Mouse (Mus musculus) hindbrain, embryonic 11.5 days (tissue): Measurements from ENCODE around the gene Plekhn1. TPM values are rescaled to one million over a fixed set of nuclear protein-coding genes. Genes with fewer than 3 reads are reported as not detected.

Source experiments
- ATAC-seq: fragments of 200-750 bp; cut with Nextera tagmentation; 2 replicates; pipeline ENCODE4 v1.8.0; 2017; ENCODE audit warnings: mild to moderate bottlenecking, moderate TSS enrichment, moderate library complexity; ENCODE audit not compliant: low FRiP score
- DNase-seq: peaks from one replicate; pipeline ENCODE4 v3.0.0-alpha.2; 2015; ENCODE audit warnings: low spot score
- H3K27ac ChIP-seq: fragments of 300-500 bp; sonication (generic); 2 replicates; pipeline ENCODE4 v1.5.1; 2014; ENCODE audit warnings: mild to moderate bottlenecking, low read depth, low read length
- H3K27me3 ChIP-seq: fragments of 300-500 bp; sonication (generic); 2 replicates; pipeline ENCODE4 v1.6.1; 2014; ENCODE audit warnings: mild to moderate bottlenecking, low read length, moderate library complexity, mixed read lengths; ENCODE audit not compliant: control insufficient read depth, insufficient read depth
- H3K36me3 ChIP-seq: fragments of 300-500 bp; sonication (generic); 2 replicates; pipeline ENCODE4 v1.6.1; 2014; ENCODE audit warnings: mild to moderate bottlenecking, low read length, moderate library complexity, mixed read lengths; ENCODE audit not compliant: control insufficient read depth, insufficient read depth
- H3K4me1 ChIP-seq: fragments of 300-500 bp; sonication (generic); replicated peaks from 2 replicates; pipeline ENCODE4 v1.6.1; 2014; ENCODE audit warnings: low read length, mixed read lengths; ENCODE audit not compliant: control insufficient read depth, insufficient read depth
- H3K4me2 ChIP-seq: fragments of 300-500 bp; sonication (generic); replicated peaks from 2 replicates; pipeline ENCODE4 v1.6.1; 2014; ENCODE audit warnings: mild to moderate bottlenecking, low read depth, low read length
- H3K4me3 ChIP-seq: fragments of 300-500 bp; sonication (generic); 2 replicates; pipeline ENCODE4 v1.5.1; 2014; ENCODE audit warnings: low read depth, low read length
- H3K9ac ChIP-seq: fragments of 300-500 bp; sonication (generic); 2 replicates; pipeline ENCODE4 v1.6.1; 2014; ENCODE audit warnings: low read depth, low read length
- H3K9me3 ChIP-seq: fragments of 300-500 bp; sonication (generic); 2 replicates; pipeline ENCODE4 v1.6.1; 2016; ENCODE audit warnings: low read length; ENCODE audit not compliant: control insufficient read depth
- WGBS: fragments of 180-500 bp; shearing (Covaris S2); extraction: QIAGEN DNeasy Blood & Tissue Kit; methylation state at CpG from one replicate; pipeline ENCODE4 v1.1.7; 2014; 5-methylcytosine and 5-hydroxymethylcytosine counted together
- polyA plus RNA-seq: library from polyadenylated mRNA; unstranded; fragments of >200 nt; fragmentation: Nextera tagmentation; extraction: Ambion mirVana; gene quantifications from 2 replicates; pipeline ENCODE4 v1.2.1, GENCODE M21; 2014

The Plekhn1 gene
- polyA plus RNA-seq, 1 experiment from 2014 or later = 17.0 TPM

DNA sequence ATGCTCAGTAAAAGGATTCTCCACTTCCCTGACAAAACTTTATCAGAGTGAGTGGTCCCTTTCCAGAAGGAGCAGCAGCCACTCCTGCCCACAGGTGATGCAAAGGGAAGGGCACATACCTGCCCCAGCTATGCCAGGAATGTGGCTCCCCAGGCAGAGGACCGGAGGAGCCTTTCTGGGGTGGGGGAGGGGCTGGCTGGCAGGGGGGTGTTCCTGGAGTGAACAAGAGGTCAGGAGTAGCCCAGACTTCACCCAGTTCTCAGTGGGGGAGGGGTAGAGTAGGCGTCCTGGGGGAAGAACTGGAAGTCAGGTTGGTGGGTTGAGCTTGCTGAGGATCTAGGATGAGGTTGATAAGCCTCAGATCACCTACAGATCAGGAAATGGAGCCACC is 41.5 kb downstream of the Plekhn1 start:
- Histone ChIP-seq H3K9ac (no peak overlapping the region), H3K4me3 (no peak overlapping the region), H3K36me3 (no peaks in the 10 kb centered on the region), H3K4me2 (no peak overlapping the region), H3K27ac (no peak overlapping the region), H3K9me3 (no peaks in the 10 kb centered on the region), H3K4me1 (peaks cover 37% of the 10 kb centered on the region), H3K27me3 (no peaks in the 10 kb centered on the region; the same call in 1 of the 2 replicates)
- WGBS = 16% methylated on average over 2 of the region's 2 CpGs
- DNase-seq (no peak), ATAC-seq (no peak)

DNA sequence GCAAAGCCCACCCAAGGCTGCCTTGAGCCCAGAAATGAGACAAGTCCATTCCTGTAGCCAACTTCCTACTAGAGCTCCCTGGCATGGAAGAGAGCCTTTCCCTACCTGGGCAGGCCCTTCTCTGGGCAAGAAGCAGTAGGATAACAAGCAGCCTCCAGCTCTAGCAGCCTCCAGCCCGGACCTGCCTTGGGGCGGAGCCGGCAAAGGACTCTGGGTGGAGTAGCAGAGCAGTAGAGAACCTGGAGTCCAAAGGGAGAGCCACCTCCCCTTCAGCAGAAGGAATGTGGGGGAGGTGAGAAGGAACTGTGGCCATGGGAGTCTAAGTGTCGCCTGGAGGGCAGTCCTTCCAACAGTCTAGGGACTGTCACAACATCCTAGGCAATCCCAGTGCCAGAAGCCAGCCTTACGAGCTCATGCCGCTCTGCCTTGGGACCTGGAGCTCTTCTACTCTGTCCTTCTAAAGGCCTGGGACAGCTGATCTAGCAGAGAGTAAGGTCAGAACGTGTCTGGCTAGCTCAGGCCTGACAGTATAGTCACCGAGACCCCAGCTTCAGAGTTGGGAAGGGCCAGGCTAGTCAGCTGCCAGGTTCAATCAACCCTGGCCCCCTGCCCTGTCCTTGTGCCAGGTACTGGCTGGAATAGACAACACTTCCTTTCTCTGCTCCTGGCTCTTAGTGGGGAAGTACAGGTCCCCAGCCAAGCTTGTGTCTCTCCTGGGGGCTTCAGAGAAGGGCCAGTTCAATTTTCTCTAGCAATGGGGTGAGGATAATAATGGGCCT is 42.0 kb downstream of the Plekhn1 start:
- Histone ChIP-seq H3K4me2 (no peak overlapping the region), H3K4me1 (peaks cover 39% of the 10 kb centered on the region), H3K9me3 (no peaks in the 10 kb centered on the region), H3K27me3 (no peaks in the 10 kb centered on the region; the same call in 1 of the 2 replicates), H3K4me3 (no peak overlapping the region), H3K9ac (no peak overlapping the region), H3K36me3 (no peaks in the 10 kb centered on the region), H3K27ac (no peak overlapping the region)
- DNase-seq (no peak), ATAC-seq (no peak)
- 56% methylated on average over 8 of the region's 8 CpGs for WGBS

DNA sequence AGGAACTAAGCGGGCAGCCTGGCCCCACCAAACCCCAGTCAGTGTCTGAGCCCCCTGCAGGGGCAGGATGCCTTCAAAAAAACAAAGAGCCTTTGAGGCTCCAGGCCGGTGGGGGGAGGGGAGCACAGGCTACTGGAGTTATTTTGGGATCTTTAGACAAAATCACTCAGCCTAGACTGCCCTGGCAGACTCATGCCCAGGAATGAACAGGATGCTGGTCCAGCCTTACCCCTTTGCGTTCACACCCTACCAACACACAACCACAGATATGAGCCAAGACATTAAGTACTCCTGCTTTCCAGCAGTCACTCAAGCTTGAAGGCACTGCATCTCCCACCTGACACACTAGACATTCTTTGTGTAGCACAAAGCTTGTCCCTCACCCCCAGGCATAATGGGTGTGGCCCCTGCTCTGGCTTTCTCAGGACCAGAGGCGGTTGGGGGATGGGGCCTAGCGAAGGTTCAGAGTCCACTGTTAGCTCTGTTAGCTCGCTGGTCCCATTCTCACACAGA is 45.8 kb downstream of the Plekhn1 start:
- Histone ChIP-seq H3K4me1 (peaks cover 58% of the 10 kb centered on the region), H3K27me3 (no peaks in the 10 kb centered on the region; the same call in 1 of the 2 replicates), H3K4me3 (no peak overlapping the region), H3K27ac (peak overlapping the region; percentile 91), H3K9ac (peak overlapping the region; percentile 43), H3K4me2 (peak overlapping the region; percentile 28), H3K9me3 (no peaks in the 10 kb centered on the region), H3K36me3 (no peaks in the 10 kb centered on the region)
- WGBS = 9% methylated on average over 6 of the region's 6 CpGs
- DNase-seq = peak; percentile 81
- peak; percentile 72 for ATAC-seq

DNA sequence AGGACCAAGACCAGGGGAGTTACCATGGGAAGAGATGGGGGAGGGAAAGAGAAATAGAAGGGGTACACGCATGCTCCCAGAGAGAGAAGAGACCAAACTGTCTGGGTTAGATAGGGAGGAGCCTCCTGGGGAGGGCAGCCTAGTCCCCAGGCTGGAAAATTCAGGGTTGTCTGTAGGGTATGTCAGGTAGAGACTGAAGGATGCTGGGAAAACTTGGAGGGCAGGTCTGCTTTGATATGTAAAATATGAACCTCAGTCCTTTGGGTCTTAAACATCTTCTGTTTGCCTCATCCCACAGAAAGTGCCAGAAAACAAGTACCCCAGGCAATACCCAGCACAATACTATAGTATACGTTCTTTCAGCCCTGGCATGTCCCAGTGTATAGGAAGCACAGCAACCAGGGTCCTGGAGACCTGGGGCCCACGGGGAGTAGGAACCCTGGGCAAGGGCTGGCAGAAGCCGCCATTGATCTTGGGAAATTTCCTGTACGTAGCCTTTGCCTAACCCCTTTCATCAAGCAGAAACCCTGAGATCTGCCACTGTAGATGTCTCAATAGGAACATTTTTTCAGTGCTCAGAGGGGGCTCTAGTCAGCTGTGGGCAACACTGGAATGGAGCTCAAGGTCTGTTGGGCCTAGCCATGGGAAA is 46.4 kb downstream of the Plekhn1 start:
- 24% methylated on average over 5 of the region's 5 CpGs for WGBS
- no peaks in the 10 kb centered on the region; the same call in 1 of the 2 replicates for H3K27me3 ChIP-seq

DNA sequence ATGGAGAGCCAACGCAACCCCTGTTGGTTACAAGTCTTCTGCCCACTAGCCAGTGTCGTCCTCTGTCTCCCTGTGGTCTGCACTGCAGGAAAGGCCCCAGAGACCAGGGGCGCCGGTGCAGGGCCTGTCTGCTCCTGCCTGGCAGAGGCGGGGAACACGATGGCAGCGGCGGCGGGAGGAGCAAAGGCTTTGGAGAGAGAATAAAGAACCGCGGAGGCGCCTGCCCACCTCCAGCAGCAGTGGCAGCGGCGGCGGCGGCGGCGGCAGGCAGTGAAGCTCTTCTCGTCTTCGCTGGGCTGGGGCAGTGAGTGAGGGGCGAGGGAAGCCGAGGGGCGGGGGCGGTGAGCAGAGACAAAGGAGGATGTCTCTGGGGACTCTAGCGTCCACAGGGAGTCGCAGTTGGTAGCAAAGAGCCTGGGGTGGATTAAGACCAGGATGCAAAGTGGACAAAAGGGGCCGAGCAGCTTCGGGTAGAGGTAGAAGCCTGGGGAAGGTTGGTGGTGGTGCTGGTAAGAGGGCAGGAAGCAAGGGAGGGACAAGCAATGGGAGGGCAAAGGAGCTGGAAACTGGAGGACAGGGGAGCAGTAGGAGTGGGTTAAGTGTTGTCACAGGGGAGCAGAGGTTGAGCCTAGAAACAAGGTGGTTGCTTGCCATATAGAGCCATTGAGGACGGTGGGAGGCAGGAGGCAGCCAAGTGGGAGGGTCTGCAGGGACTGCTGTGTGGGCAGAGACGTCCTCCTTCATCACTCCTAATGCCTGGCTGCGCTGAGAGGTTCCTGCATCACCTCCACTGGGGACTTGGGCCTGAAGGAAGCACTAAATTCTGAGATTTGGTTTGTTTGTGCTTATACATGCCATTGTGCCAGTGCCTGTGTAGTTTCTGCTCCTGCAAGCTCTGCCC is 48.5 kb downstream of the Plekhn1 start:
- H3K27me3 ChIP-seq = no peaks in the 10 kb centered on the region; the same call in 1 of the 2 replicates
- peaks cover 51% of the 10 kb centered on the region for H3K4me1 ChIP-seq
- peak overlapping the region; percentile 88 for H3K9ac ChIP-seq
- H3K4me3 ChIP-seq = peak overlapping the region; percentile 43
- H3K4me2 ChIP-seq = peak overlapping the region; percentile 65
- WGBS = 7% methylated on average over 31 of the region's 31 CpGs
- ATAC-seq (peak; percentile 58), DNase-seq (peak; percentile 78)
- no peaks in the 10 kb centered on the region for H3K36me3 ChIP-seq
- peak overlapping the region; percentile 90 for H3K27ac ChIP-seq
- H3K9me3 ChIP-seq = no peaks in the 10 kb centered on the region

More for the DNA sequence above, 46.4 kb downstream of the Plekhn1 start:
- Histone ChIP-seq H3K36me3 (no peaks in the 10 kb centered on the region), H3K9ac (no peak overlapping the region; the same call in 1 of the 2 replicates), H3K9me3 (no peaks in the 10 kb centered on the region), H3K27ac (peak overlapping the region; percentile 91), H3K4me2 (no peak overlapping the region; the same call in 1 of the 2 replicates), H3K4me1 (peaks cover 56% of the 10 kb centered on the region), H3K4me3 (no peak overlapping the region)
- peak; percentile 2; the same call in 1 of the 2 replicates for ATAC-seq
- DNase-seq = no peak

DNA sequence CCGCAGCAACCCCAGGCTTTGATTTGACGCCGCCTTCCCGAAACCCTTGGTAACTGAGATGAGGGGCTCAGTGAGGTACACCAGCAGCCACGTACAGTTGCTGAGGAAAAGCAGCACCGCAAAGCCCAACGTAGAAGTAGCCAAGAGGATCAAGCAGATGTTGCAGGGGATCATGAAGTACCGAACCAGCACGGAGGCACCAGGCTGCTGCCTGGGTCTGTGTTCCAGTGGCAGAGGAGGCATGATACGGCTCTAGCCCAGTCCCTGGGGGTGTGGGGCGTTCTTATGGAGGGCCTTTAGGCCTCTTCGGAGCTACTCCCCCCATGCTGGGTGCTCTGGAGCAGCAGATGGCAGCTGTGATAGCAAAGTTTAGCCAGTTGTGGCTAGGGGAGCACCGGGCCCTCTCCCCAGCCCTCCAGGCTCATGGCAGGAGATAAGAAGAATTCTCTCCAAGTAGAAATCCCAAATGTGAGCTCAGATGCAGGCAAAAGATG is 49.2 kb downstream of the Plekhn1 start:
- no peak for DNase-seq
- Histone ChIP-seq H3K27ac (peak overlapping the region; percentile 90), H3K4me2 (peak overlapping the region; percentile 65), H3K9ac (peak overlapping the region; percentile 88), H3K27me3 (no peaks in the 10 kb centered on the region; the same call in 1 of the 2 replicates), H3K4me3 (peak overlapping the region; percentile 43), H3K9me3 (no peaks in the 10 kb centered on the region), H3K4me1 (peaks cover 47% of the 10 kb centered on the region), H3K36me3 (no peaks in the 10 kb centered on the region)
- WGBS = 66% methylated on average over 13 of the region's 13 CpGs
- ATAC-seq = no peak

DNA sequence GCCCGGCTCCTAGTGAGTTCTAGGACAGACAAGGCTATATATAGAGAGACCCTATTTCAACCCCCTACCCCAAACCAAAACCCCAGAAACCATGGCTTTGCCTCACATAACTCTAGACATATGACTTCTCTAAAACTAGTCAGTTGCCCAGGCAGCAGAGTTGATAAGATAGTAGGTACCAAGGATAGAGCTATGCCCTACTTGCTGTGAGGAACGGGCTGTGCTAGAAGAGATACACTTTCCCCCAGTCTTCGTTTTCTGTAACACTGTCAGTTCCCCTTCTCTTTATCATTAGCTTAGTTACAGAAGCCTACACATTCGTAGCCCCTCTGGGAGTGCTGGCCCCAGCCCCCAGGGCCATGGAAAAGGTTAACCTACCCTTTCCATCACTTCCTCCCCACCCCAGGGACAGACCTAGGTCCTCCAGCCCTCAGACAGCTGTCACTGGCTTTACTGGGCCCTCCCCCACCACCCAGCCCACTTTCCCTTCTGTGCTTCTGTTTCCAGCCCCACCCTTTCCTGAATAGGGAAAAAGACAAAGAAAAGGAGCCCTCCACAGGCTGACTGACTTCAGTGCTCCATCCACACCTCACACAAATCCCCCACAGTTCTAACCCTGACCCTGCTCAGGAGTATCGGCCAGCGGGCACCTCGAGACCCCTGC is 50.2 kb downstream of the Plekhn1 start:
- 80% methylated on average over 7 of the region's 7 CpGs for WGBS
- no peak for DNase-seq
- peaks cover 36% of the 10 kb centered on the region for H3K4me1 ChIP-seq
- peak overlapping the region; percentile 90 for H3K27ac ChIP-seq
- ATAC-seq = peak; percentile 6; the same call in 1 of the 2 replicates
- H3K4me3 ChIP-seq = peak overlapping the region; percentile 43
- H3K9ac ChIP-seq = peak overlapping the region; percentile 88
- no peaks in the 10 kb centered on the region for H3K36me3 ChIP-seq
- H3K27me3 ChIP-seq = no peaks in the 10 kb centered on the region
- no peaks in the 10 kb centered on the region for H3K9me3 ChIP-seq
- H3K4me2 ChIP-seq = peak overlapping the region; percentile 65
